Mouse (Mus musculus) left cerebral cortex, adult 2 months (tissue): ENCODE data around the gene Socs1. TPM values are rescaled to one million over a fixed set of nuclear protein-coding genes. Genes with fewer than 3 reads are reported as not detected.

Experiments used
- DNase-seq, 2 experiments: peaks; one replicate each; pipeline ENCODE4 v3.0.0; 2021 to 2022; ENCODE audit warnings: low spot score in 2 of 2, mixed read lengths in 1 of 2; ENCODE audit errors: extremely low spot score in 1 of 2
- H3K27ac ChIP-seq: fragments of 200-600 bp; 2 replicates; pipeline ENCODE4 v1.8.1; 2022
- H3K4me3 ChIP-seq: fragments of 200-600 bp; 2 replicates; pipeline ENCODE4 v1.8.1; 2022
- CTCF ChIP-seq: fragments of 200-600 bp; IDR thresholded peaks from 2 replicates; pipeline ENCODE4 v1.8.1; 2022; ENCODE audit warnings: antibody characterized with exemption, mild to moderate bottlenecking, moderate library complexity
- intact Hi-C: fragments of 180-260 bp; cut with DNase I; formaldehyde crosslinking; loops from one replicate; pipeline ENCODE4 v1.15.1; 2025
- total RNA-seq, 2 experiments: library from RNA; stranded (reverse); gene quantifications; 2 replicates each; pipeline ENCODE4 v1.2.3; 2021

Gene Socs1
- total RNA-seq, 2 experiments from 2014 or later = 0.82 to 1.2 TPM

DNA sequence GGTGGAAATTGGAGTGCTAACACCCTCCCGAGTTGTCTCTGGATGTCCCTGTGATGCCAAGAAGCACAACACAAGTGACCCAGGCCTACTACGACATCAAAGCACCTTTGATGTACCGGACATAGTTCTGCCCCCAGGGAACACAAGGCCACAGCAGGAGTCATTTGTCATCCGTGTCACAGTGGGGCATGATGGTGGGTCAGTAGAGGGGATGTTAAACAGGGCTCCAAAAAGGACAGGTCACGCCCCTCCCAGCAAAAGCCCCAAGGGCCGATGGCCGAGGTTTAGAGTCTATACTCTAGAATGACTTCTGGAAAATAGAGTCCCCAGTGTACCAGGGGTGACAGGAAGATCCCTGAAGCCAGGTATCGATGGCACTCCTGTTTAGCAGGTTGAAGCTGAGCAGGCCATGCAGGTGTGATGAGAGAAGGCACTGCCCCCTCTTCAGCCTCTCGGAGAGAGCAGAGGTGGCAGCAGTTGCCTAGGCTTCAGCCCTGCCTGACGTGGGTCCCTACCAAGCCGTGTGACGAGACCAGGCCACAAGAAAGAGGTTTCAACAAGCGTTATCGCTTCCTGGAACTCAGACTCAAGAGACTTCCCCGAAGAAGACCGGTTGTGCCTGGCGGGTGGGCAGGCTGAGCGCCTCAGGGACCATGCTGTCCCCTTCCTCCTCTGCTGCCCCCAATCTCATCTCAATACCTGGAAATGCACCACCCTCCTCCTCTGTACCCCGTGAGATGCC is 13.4 kb downstream of the Socs1 start:
- no peak for DNase-seq
- no peak overlapping the region for H3K4me3 ChIP-seq
- H3K27ac ChIP-seq = no peak overlapping the region
- no peak for TF ChIP-seq CTCF
- intact Hi-C loops = no loop called here

DNA sequence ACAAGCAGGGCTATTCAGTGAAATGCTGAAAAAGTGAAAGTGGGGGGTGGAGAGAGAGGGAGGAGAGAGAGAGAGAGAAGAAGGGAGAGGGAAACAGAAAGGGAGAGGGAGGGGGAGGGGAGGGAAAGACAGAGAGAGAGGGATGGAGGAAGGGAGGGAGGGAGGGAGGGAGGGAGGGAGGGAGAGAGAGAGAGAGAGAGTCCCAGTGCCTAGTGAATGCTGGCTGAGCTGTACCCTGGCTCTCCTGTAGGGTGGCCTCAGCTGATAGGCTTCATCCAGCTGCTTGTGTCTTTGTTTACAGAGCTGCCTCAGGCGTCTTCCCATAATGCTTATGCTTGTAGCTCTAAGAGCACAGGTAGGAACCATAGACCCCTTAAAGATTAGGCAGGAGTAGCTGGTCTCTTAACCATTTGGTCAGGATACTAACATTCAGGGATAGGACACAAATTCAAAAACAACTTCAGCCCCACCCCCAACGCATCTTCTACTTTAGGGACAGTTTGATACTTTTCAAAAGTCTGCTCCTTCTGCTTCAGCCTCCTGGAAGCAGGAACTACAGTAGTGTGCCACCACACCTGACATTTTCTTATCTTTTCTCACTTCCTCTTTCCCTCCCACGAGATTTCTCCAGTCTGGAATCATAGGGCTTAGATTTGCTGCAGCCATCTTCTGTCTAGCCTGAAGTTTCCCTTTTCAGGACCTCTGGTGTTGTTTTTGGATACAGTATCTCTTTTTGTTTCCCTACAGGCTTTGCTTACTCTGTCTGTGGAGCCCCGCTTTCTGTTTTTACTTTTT is 14.6 kb downstream of the Socs1 start:
- DNase-seq = no peak
- intact Hi-C loops = no loop called here
- Histone ChIP-seq H3K27ac (no peak overlapping the region), H3K4me3 (no peak overlapping the region)
- no peak; the same call in none of the 2 replicates for TF ChIP-seq CTCF

DNA sequence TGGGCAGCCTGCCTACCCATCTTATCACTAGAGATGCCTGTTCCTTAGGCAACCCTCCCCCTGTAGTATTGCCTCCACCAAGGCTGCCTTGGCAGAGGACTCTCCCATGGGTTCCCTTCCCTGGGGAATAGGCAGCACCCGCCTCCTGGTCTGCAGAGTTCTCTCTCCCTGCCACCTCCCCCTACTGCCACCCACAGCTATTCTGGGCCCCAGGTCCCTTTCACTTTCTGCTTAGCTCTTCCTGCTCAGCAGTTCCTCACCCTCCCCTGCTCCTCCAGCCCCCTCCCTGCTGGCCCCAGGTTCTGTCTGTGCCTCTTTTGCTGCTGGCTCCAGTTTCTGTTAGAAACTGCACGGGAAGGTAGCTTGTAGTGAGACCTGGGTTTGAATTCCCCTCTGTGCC is 15.7 kb downstream of the Socs1 start:
- TF ChIP-seq CTCF = no peak
- Histone ChIP-seq H3K27ac (no peak overlapping the region), H3K4me3 (no peak overlapping the region)
- DNase-seq = peak; percentile 26 to 31
- intact Hi-C loops = loop anchor here (5.0 kb wide), 1 partner anchor 102 kb away; no protein-coding TSS in a partner anchor

DNA sequence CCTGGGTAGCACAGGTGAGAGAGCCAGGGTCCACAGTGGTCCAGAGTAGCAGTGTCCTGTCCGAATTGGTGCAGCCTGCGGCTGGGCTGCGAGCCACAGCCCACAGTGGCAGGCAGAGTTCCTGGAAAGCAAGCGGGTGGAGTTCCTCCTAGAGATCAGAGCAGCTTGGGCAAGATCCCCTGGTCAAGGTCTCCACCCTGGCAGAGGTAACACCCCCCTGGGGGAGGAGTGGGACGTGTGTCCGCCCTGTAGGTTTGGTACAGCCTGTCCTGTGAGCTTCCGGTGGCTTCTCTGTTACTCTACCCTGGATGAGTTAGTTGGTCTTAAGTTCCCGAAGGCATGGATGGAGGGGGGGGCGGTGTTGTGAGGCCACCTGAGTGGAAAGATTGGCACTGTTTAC is 16.5 kb downstream of the Socs1 start:
- Histone ChIP-seq H3K27ac (no peak overlapping the region), H3K4me3 (no peak overlapping the region)
- no peak for DNase-seq
- intact Hi-C loops = loop anchor here (5.0 kb wide), 1 partner anchor 102 kb away; no protein-coding TSS in a partner anchor
- no peak for TF ChIP-seq CTCF

DNA sequence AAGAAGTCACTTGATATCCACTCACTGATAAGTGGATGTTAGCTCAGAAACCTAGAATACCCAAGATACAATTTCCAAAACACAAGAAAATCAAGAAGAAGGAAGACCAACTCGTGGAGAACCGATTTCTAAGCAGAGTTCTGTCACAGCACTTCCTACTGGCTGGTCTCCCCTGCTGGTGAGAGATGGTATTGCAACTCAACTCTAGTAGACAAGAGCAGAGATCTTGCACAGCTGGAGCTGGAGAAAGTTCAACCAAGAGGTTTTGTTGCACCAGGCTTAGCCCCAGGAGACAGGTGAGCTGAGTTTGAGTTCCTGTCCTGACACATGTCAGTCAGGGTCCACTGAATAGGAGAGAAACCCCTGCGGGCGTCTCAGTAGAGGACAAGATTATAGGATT is 18.2 kb downstream of the Socs1 start:
- peak; percentile 89 for TF ChIP-seq CTCF
- no peak overlapping the region for H3K4me3 ChIP-seq
- H3K27ac ChIP-seq = no peak overlapping the region
- intact Hi-C loops = loop anchor here (5.0 kb wide), 1 partner anchor 100 kb away; no protein-coding TSS in a partner anchor
- peak; percentile 52 to 60 for DNase-seq

DNA sequence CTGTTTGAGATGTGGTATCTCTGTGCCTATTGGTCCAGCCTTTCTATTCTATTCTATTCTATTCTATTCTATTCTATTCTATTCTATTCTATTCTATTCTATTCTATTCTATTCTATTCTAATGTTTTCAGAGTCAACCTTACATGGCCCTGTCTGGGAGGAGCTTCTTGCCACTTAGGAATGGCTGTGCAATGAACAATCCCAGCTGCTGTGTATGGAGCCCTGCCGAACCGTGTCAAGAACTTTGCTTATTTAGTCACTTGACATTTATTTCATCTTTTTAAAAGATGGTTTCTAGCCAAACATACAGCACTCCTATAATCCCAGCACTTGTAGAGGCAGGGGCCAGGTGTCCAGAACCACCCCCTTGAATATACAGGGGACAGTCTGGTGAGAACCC is 21.0 kb downstream of the Socs1 start:
- Histone ChIP-seq H3K27ac (no peak overlapping the region), H3K4me3 (no peak overlapping the region)
- intact Hi-C loops = no loop called here
- no peak for TF ChIP-seq CTCF
- no peak for DNase-seq

DNA sequence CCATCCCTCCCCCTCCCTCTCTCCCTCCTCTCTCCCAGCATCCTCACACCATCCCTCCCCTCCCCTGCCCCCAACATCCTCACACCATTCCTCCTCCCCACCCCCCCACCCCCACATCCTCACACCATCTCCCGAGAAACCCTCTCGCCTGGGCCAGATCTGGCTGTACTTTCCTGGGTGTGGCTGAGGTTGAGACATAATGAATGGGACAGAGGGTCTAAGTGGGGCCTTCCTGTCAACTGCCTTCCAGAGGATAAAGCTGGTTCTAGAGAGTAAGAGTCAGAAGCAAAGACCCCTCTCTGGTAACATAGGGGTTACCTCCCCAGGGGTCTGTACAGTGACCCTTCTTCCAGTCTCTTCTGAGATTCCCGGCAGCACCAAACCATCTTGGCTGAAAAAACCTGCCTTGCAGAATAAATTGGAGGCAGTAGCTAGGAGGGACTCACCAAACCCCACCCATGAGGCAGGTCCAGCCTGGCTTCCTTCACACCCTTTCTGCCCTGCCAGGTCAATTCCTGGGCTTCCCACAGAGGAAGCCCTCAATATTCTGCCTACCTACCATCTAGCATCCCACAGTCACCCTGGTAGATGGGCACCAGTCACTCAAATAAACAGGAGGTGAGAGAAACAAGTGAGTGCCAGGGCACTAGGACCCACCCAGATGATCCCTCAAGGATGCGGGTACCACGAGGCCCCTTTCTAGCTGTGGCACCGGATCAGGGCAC is 21.6 kb downstream of the Socs1 start:
- no peak for TF ChIP-seq CTCF
- no peak for DNase-seq
- Histone ChIP-seq H3K4me3 (no peak overlapping the region), H3K27ac (no peak overlapping the region)
- intact Hi-C loops = no loop called here

DNA sequence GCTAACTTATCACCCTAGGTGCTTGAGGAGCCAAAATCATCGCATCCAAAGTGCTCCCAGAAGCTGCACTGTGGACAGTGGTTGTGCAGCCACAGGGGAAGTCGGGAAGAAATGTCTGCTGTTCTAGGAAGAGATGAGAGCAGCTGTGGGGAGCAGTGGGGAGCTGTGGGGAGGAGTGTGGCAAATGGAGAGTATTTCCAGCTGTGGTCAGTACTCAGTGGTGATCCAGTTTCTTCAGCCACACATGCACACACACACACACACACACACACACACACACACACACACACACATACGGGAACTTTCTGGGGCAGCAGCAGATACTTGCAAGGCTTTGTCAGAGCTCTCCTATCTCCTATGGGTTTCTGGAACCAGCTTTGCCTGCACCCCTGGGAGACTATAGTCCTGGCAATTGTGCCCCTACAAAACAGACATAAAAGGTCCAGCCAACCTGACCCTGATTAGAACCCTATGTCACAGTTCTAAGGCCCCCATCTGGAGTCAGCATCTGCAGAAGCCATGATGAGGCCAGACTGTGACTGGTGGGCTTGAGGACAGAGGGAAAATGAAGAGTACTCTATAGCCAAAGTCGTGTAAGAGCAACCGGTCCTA is 22.7 kb downstream of the Socs1 start:
- Histone ChIP-seq H3K4me3 (no peak overlapping the region), H3K27ac (no peak overlapping the region)
- intact Hi-C loops = no loop called here
- TF ChIP-seq CTCF = no peak
- no peak for DNase-seq

DNA sequence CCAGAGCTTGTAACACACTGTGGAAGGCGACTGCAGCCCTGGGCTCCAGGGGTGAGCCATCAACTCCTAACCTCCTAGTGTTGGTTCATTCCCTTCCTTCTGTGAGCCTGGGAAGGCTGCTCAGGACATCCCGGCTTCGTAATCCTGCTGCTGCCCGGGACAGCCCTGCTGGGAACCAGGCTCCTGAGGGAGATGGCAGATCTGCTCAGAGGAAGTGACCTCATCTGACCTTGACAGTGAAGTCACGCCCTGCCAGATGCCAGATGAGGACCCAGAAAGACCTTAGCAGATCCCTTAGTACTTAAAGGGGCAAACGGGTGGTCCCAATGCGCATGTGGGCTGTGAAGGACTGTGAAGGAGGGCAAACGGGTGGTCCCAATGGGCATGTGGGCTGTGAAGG is 24.2 kb downstream of the Socs1 start:
- no peak overlapping the region for H3K4me3 ChIP-seq
- no peak for TF ChIP-seq CTCF
- intact Hi-C loops = no loop called here
- H3K27ac ChIP-seq = no peak overlapping the region
- DNase-seq = no peak

DNA sequence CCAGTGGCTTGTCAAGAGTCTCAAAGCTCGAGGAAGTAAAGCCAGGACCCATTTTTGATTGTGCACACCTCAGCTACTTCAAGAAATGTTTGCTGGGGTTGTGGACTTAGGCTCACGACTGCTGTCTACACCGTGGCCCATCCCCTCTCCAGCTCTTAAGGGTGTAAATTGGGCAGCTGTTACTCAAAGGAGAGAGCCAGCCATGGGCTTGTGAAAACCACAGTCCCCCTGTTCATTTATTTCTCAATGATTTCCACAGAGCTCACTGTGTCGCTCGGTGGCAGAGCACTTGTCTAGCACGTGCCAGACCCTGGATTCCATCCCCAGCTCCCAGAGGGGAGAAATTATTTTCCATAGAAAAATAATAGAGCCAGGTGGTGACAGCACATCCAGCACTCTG is 29.2 kb downstream of the Socs1 start:
- DNase-seq = no peak
- H3K27ac ChIP-seq = no peak overlapping the region
- TF ChIP-seq CTCF = no peak
- H3K4me3 ChIP-seq = no peak overlapping the region
- intact Hi-C loops = no loop called here

DNA sequence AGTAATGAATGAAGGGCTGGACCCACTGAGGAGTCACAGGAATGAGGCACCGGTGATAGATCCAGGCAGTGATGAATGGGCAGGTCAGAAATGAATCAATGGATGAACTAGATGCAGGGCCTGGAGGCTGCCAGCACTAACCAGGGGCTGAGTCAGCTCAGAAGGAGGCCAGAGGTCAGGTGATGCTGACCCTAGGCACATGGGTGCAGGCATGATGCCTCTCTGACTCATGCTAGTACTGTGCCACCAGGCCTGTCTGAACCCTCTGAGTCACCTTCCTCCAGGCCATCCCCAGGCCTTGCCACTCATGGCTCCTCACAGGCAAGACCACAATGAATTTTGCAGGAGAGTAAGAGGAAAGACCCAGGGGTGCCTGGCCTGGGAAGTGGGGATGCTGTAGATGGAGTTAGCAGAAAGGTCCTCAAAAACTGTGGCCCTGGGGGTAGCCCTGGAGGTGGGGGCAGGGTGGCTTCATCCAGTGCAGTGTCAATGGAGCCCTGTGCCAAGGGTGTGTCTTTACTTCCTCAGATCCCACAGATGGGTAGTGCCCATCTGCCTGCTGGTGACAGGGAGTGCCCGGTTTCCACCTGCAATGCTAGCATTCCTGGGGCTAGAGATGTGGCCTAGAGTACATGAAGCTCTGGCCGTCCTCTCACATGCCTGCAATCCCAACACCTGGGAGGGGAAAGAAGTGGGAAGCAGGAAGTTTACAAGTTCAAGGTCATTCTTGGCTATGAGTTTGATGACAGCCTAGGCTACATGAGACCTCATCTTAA is 30.6 kb downstream of the Socs1 start:
- DNase-seq = no peak
- H3K27ac ChIP-seq = no peak overlapping the region
- TF ChIP-seq CTCF = no peak
- intact Hi-C loops = no loop called here
- no peak overlapping the region for H3K4me3 ChIP-seq
